Mouse (Mus musculus): ENCODE measurements at regions not wholly inside any gene's neighbourhood (a gene's known extent, or its start where the extent isn't known, plus 50 kb on each side); places are given as distances from the start of the nearest gene placed in this dataset.

GRCm38 (mm10) chr9:93947053-93947452, 590.8 kb downstream of the 1190002N15Rik start:
- no peak for DNase-seq

GRCm38 (mm10) chr9:93940193-93940592, 597.7 kb downstream of the 1190002N15Rik start:
- DNase-seq, result no peak

GRCm38 (mm10) chr9:93930684-93931083, 607.2 kb downstream of the 1190002N15Rik start:
- no peak for DNase-seq

DNA sequence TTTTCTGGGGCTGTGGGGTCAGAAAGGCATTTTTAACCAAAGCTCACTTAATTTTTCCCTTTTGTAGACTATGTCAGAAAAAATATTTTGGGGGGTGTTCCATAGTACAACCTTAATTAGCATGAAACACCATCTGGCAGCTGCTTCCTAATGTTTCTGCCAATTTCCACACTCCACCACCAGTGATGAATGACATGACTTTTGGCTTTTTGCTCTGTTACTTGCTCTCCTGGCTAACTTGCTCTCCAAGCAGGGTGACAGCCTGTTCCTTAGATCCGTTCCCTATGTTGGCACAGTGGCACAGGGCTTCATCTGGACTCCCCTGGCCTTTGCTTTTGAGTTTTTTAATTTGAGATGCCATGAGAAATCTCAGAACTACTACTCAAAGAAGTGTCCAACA, 648.6 kb downstream of the 1190002N15Rik start:
- DNase-seq, result no peak

DNA sequence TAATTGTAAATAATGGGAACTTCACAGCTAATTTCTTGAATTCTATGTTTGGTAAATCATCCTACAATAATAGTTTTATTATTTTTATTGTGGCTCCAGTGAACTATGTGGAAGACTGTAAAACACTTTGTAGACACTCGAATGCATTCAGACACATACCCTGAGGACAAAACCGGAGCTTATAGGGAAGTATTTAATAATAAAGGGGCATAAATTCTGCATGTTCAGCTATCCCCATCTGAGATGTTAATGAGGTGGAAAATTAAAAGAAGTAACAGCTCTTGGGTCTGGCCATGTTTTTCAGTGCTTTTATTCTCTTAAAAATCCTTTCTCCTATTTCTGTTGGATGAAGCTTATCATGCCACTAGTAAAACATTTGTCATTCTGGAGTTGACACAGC, 657.8 kb downstream of the 1190002N15Rik start:
- no peak for DNase-seq

DNA sequence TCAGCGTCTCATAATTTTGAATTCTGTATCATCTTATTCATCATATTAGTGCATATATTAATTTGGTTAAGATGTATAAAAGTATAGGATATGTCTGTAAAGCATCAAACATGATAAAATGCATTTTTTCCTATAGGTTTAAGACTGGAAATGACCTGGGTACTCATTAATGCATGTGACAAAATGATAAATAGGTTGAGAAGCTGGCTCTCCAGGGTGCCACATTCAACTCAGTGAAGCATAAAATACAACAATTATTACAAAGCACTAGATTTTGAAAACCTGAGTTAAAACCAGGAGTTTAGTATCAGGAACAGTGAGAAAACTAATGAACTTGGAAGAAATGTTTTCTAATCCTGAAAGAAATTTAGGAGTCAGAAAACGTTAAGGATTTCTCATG, 658.3 kb downstream of the 1190002N15Rik start:
- no peak for DNase-seq

GRCm38 (mm10) chr9:93870778-93871177, 667.1 kb downstream of the 1190002N15Rik start:
- DNase-seq, result no peak

- DNase-seq, result no peak
These were observed 679.9 kb downstream of the 1190002N15Rik start for GRCm38 (mm10) chr9:93857937-93858336.

DNA sequence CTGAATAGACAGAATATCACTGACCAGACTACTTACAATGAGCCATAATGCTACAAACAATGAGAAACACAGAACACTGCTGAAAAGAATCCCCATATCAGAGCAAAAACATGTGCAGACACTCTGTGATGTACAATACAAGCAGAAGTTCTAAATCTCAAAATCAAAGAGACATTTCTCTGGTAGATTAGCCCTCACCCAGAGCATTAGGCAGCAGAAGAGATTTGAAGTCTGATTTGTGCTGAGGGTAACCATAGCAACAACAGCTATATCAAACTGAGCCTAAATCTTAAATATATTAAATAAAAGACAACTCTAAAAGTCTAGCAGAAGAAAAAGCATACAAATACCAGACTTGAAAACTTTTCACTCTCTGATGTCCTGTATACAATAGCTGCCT, 691.5 kb downstream of the 1190002N15Rik start:
- no peak for DNase-seq

DNA sequence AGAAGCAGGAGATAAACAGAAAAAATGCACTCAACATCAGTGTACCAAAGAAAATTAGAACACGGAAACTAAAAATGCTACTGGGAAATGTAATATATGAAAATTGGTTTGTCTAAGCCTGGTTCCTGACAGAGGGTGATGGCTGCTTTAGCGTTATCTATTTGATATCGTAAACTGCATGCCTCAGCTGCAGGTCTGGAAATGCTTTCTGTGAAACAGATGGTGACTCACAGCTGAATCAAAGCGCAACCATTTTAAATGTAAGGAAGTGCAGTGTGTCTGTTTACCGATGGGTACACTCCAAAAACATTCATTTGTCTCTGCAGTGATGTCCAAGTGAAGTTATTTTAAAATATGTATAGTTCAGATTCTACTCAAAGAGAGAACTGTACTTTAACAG, 694.0 kb downstream of the 1190002N15Rik start:
- DNase-seq, result no peak
